Mouse (Mus musculus) embryonic fibroblast, embryonic 13.5 days (primary cell): Measurements from ENCODE around the gene Mrpl4. TPM values are rescaled to one million over a fixed set of nuclear protein-coding genes. Genes with fewer than 3 reads are reported as not detected.
"Not testable (repeated sequence)": the region's sequence is repeated elsewhere in the genome, so short reads cannot be mapped to it uniquely, and the experiment has no call there.

Source experiments
- H3K27ac ChIP-seq: 2 replicates; pipeline ENCODE4 v1.5.1; 2012; ENCODE audit warnings: low read length, control low read depth, inconsistent platforms; ENCODE audit not compliant: insufficient read depth
- H3K4me1 ChIP-seq: 2 replicates; pipeline ENCODE4 v1.6.1; 2011; ENCODE audit warnings: low read length; ENCODE audit not compliant: control insufficient read depth, insufficient read depth
- H3K4me3 ChIP-seq: 2 replicates; pipeline ENCODE4 v1.5.1; 2011; ENCODE audit warnings: mild to moderate bottlenecking, control low read depth, low read length; ENCODE audit not compliant: insufficient read depth
- CTCF ChIP-seq: IDR thresholded peaks from 2 replicates; pipeline ENCODE4 v1.5.1; 2011; ENCODE audit warnings: mild to moderate bottlenecking, control low read depth, low read length, moderate library complexity, borderline replicate concordance; ENCODE audit not compliant: insufficient read depth
- POLR2A ChIP-seq: IDR thresholded peaks from 2 replicates; pipeline ENCODE4 v1.6.1; 2011; ENCODE audit warnings: low read depth, mild to moderate bottlenecking, control low read depth, low read length, moderate library complexity
- polyA plus RNA-seq: library from polyadenylated mRNA; stranded (reverse); fragments of >200 nt; gene quantifications from 2 replicates; pipeline ENCODE4 v1.2.4, GENCODE M21; 2011; ENCODE audit warnings: low read depth; ENCODE audit not compliant: missing spikeins, insufficient read length

The Mrpl4 gene
- polyA plus RNA-seq, 1 experiment = 43.7 TPM

DNA sequence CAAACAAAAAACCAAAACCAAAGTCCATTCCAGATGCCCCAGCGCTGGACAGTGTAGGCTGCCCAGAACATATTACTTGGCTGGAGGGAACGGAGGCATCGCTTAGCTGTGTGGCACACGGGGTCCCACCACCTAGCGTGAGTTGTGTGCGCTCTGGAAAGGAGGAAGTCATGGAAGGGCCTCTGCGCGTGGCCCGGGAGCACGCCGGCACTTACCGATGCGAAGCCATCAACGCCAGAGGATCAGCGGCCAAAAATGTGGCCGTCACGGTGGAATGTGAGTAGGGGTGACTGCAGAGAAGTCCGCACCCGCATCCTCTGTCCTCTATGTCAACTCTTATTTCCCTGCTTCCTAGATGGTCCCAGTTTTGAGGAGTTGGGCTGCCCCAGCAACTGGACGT lies 33.6 kb downstream of the Mrpl4 start:
- H3K27ac ChIP-seq = no peak overlapping the region
- H3K4me3 ChIP-seq = no peak overlapping the region
- peaks cover 3% of the 10 kb centered on the region; the same call in 1 of the 2 replicates for H3K4me1 ChIP-seq
- no peak for TF ChIP-seq CTCF
- no peak for TF ChIP-seq POLR2A

- H3K4me1 ChIP-seq = peaks cover 3% of the 10 kb centered on the region; the same call in 1 of the 2 replicates
- no peak overlapping the region for H3K27ac ChIP-seq
- TF ChIP-seq POLR2A (no peak), CTCF (no peak)
- no peak overlapping the region for H3K4me3 ChIP-seq
Observed at GRCm38 (mm10) chr9:21036666-21037065, 34.1 kb downstream of the Mrpl4 start.

DNA sequence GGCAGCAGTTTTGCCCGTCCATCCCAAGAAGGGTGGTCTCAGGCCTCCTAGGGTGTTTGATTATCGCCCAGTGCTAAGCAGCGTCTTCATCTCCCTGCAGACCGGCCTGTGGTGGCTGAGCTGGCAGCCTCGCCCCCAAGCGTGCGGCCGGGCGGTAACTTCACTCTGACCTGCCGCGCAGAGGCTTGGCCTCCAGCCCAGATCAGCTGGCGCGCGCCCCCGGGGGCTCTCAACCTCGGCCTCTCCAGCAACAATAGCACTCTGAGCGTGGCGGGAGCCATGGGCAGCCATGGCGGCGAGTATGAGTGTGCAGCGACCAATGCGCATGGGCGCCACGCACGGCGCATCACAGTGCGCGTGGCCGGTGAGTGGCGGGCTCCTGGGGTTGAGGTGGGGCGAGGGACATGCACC lies 34.9 kb downstream of the Mrpl4 start:
- H3K4me3 ChIP-seq = no peak overlapping the region
- peaks cover 3% of the 10 kb centered on the region; the same call in 1 of the 2 replicates for H3K4me1 ChIP-seq
- peak; percentile 33; the same call in 1 of the 2 replicates for TF ChIP-seq POLR2A
- no peak for TF ChIP-seq CTCF
- H3K27ac ChIP-seq = no peak overlapping the region

DNA sequence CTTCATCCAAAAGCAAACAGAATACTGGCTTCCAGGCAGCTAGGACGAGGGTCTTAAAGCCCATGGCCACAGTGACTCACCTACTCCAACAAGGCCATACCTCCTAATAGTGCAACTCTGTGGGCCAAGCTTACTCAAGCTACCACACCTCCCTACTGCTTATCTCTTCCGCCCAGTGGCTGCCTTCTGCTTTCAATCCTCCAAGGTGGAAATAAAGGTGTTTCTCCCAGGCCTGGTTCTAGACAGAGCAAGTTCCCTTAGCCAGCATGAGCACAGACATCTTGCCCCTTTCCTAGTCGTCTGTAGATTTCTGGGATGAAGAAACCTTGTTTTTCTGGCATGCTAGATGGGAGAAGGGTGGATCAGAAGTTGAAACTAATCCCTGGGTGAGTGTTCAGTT lies 37.2 kb downstream of the Mrpl4 start:
- Histone ChIP-seq H3K27ac (no peak overlapping the region), H3K4me1 (peaks cover 3% of the 10 kb centered on the region; the same call in 1 of the 2 replicates), H3K4me3 (no peak overlapping the region)
- no peak for TF ChIP-seq CTCF
- TF ChIP-seq POLR2A = no peak

DNA sequence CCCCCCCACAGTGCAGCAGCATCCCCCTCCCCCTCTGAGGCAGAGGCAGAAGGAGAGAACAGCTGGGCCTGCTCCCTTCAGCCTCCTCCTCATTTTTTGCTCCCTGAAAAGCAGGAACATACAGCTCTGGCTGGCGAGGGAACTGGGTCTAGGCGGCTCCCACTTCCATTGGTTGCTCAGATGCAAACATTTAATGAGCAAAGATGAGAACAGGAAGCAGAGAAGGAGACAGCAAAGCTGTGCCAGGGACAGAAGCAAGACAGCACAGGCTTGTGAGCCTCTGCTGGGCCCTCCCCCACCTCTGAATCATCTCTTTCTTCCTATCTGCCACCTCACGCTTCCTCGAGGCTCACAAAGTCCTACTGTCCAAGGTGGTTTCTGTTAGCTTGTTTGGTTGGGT lies 38.8 kb downstream of the Mrpl4 start:
- H3K4me3 ChIP-seq = no peak overlapping the region
- H3K27ac ChIP-seq = no peak overlapping the region
- TF ChIP-seq POLR2A (no peak), CTCF (no peak)
- peaks cover 3% of the 10 kb centered on the region; the same call in 1 of the 2 replicates for H3K4me1 ChIP-seq

GRCm38 (mm10) chr9:21043563-21043962 lies 41.0 kb downstream of the Mrpl4 start:
- H3K27ac ChIP-seq = no peak overlapping the region
- H3K4me1 ChIP-seq = no peaks in the 10 kb centered on the region
- TF ChIP-seq CTCF (no peak), POLR2A (no peak)
- H3K4me3 ChIP-seq = no peak overlapping the region

DNA sequence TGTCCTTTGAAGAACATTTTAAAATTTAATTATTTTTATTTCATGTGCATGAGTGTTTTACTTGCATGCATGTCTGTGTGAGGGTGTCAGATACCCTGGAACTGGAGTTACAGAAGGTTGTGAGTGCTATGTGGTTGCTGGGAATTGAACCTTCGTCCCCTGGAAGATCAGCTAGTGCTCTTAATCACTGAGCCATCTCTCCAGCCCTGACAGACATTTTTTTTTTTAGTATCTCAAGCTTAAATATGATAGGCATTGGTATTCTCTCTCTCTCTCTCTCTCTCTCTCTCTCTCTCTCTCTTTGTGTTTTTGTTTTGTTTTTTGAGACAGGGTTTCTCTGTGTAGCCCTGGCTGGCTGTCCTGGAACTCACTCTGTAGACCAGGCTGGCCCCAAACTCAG lies 42.2 kb downstream of the Mrpl4 start:
- H3K4me1 ChIP-seq, H3K4me3 ChIP-seq, H3K27ac ChIP-seq: not testable (repeated sequence)

- Histone ChIP-seq H3K4me3 (no peak overlapping the region), H3K4me1 (no peaks in the 10 kb centered on the region), H3K27ac (no peak overlapping the region)
- TF ChIP-seq POLR2A (no peak), CTCF (no peak)
Observed at GRCm38 (mm10) chr9:21045235-21045634, 42.7 kb downstream of the Mrpl4 start.

GRCm38 (mm10) chr9:21051578-21051977 lies 49.0 kb downstream of the Mrpl4 start:
- H3K4me1 ChIP-seq = no peaks in the 10 kb centered on the region
- no peak overlapping the region for H3K27ac ChIP-seq
- TF ChIP-seq CTCF (no peak), POLR2A (no peak)
- H3K4me3 ChIP-seq = no peak overlapping the region

Other genes starting within 250 kb of the Mrpl4 start
- 68.7 and 71.7 TPM in 2 replicates for gene Col5a3, start 187.7 kb upstream of the Mrpl4 start, polyA plus RNA-seq
- not detected in 2 replicates for gene Rdh8, start 184.2 kb upstream of the Mrpl4 start, polyA plus RNA-seq
- gene A230050P20Rik, start 134.1 kb upstream of the Mrpl4 start, polyA plus RNA-seq = 14.7 and 25.3 TPM in 2 replicates
- 2.9 and 4.9 TPM in 2 replicates for gene Angptl6, start 123.0 kb upstream of the Mrpl4 start, polyA plus RNA-seq
- gene Ppan, start 114.6 kb upstream of the Mrpl4 start, polyA plus RNA-seq = 31.1 and 34.5 TPM in 2 replicates
- gene Eif3g, start 104.1 kb upstream of the Mrpl4 start, polyA plus RNA-seq = 106 and 107 TPM in 2 replicates
- 47.2 and 59.0 TPM in 2 replicates for gene Dnmt1, start 42.9 kb upstream of the Mrpl4 start, polyA plus RNA-seq
- 34.0 and 36.2 TPM in 2 replicates for gene S1pr2, start 26.0 kb upstream of the Mrpl4 start, polyA plus RNA-seq
- gene Icam1, start 13.2 kb downstream of the Mrpl4 start, polyA plus RNA-seq = 15.4 and 18.9 TPM in 2 replicates
- gene Icam4, start 26.6 kb downstream of the Mrpl4 start, polyA plus RNA-seq = not detected in 2 replicates
- 0.82 and 1.0 TPM in 2 replicates for gene Icam5, start 29.3 kb downstream of the Mrpl4 start, polyA plus RNA-seq
- not detected in 2 replicates for gene Zglp1, start 64.4 kb downstream of the Mrpl4 start, polyA plus RNA-seq
- gene Gm49373, start 70.4 kb downstream of the Mrpl4 start, polyA plus RNA-seq = 0.35 and 0.44 TPM in 2 replicates
- 20.9 and 29.0 TPM in 2 replicates for gene Fdx1l, start 70.9 kb downstream of the Mrpl4 start, polyA plus RNA-seq
- gene Gm38431, start 89.3 kb downstream of the Mrpl4 start, polyA plus RNA-seq = 2.4 and 5.2 TPM in 2 replicates
- gene Raver1, start 89.3 kb downstream of the Mrpl4 start, polyA plus RNA-seq = 34.2 and 40.8 TPM in 2 replicates
- gene Tyk2, start 128.5 kb downstream of the Mrpl4 start, polyA plus RNA-seq = 11.1 and 15.1 TPM in 2 replicates
- gene Cdc37, start 147.2 kb downstream of the Mrpl4 start, polyA plus RNA-seq = 142 and 166 TPM in 2 replicates
- 14.7 and 20.6 TPM in 2 replicates for gene Pde4a, start 163.0 kb downstream of the Mrpl4 start, polyA plus RNA-seq
- 23.2 and 27.4 TPM in 2 replicates for gene Keap1, start 236.6 kb downstream of the Mrpl4 start, polyA plus RNA-seq
- not detected in 2 replicates for gene S1pr5, start 245.7 kb downstream of the Mrpl4 start, polyA plus RNA-seq